Mouse (Mus musculus) testis, adult 10 weeks (tissue): Measurements from ENCODE around the gene Olfr742. TPM values are rescaled to one million over a fixed set of nuclear protein-coding genes. Genes with fewer than 3 reads are reported as not detected.

ENCODE experiments used
- polyA plus RNA-seq: library from polyadenylated mRNA; stranded (reverse); fragments of 350-450 nt; fragmentation: Illumina TruSeq; extraction: RNeasy Lipid Tissue Mini Kit (QIAGEN cat#74804); gene quantifications from one replicate; pipeline ENCODE4 v1.2.3, GENCODE M21; 2014; ENCODE audit warnings: low read depth, low replicate concordance

Gene Olfr742
- 0.08 TPM for polyA plus RNA-seq

DNA sequence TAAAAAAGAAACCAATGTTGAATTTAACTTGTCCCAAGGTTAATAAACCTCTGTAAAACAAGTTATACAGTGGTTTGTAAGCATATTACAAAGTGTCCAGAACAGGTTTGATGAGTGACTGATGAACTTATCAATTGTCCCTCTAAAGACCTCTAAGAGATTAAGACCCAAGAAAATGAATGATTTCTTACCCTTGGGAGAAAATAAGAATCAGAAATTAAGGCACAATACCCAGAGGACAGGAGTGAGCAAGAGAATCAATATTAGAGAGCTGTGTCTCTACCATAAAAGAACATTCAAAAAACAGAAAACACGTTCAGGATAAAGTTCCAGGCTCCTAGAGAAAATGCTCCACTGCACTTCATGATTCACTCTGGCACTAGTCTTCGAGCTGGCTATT is at the start of gene Olfr742:
Gene Olfr742, plus strand, starts transcription at position 301 of the 400 bp plus-strand sequence.

GRCm38 (mm10) chr14:50472438-50472837 is 31.0 kb upstream of the Olfr742 start, which contains the start of gene Olfr741:
Olfr741 (plus strand) TSS chr14:50472738.

DNA sequence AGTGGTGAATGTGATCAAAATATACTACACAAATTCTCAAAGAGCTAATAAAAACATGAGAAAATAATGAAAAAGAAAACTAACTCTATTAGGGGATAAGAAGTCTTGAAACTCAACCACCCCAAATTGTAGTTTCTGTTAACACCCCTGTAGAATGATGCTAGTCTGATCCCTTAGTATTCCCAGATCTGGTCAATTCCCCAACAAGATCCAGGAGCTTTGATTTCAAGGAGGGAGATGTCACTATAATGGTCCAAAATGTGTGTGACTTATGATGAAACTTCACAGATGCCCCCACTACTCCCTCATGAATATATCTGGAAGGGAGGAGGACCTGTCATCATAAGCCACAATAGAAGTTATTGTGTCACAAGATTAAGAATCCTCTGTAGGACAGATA is 18.1 kb downstream of the Olfr742 start, which contains the start of gene Olfr743:
Gene Olfr743, plus strand, starts transcription at position 301 of the 400 bp plus-strand sequence.

Other genes with a start within 250 kb of the Olfr742 start
- gene Olfr732, start 219.4 kb upstream of the Olfr742 start, polyA plus RNA-seq: 0.49 TPM
- 0.56 TPM for gene Olfr733, start 202.1 kb upstream of the Olfr742 start, polyA plus RNA-seq
- 0.56 TPM for gene Olfr734, start 176.8 kb upstream of the Olfr742 start, polyA plus RNA-seq
- 0.63 TPM for gene Olfr735, start 154.7 kb upstream of the Olfr742 start, polyA plus RNA-seq
- 0.10 TPM for gene Tlr11, start 145.7 kb upstream of the Olfr742 start, polyA plus RNA-seq
- 0.10 TPM for gene Olfr736, start 122.4 kb upstream of the Olfr742 start, polyA plus RNA-seq
- not detected for gene Olfr738, start 96.0 kb upstream of the Olfr742 start, polyA plus RNA-seq
- gene Olfr739, start 85.0 kb upstream of the Olfr742 start, polyA plus RNA-seq: not detected
- gene Olfr740, start 58.1 kb upstream of the Olfr742 start, polyA plus RNA-seq: not detected
- not detected for gene Olfr741, start 30.9 kb upstream of the Olfr742 start, polyA plus RNA-seq
- gene Olfr743, start 18.2 kb downstream of the Olfr742 start, polyA plus RNA-seq: 0.15 TPM
- gene Olfr744, start 111.3 kb downstream of the Olfr742 start, polyA plus RNA-seq: not detected
- not detected for gene Olfr745, start 135.8 kb downstream of the Olfr742 start, polyA plus RNA-seq
- not detected for gene Olfr746, start 143.5 kb downstream of the Olfr742 start, polyA plus RNA-seq
- gene Olfr747, start 189.6 kb downstream of the Olfr742 start, polyA plus RNA-seq: not detected
- not detected for gene Olfr748, start 203.8 kb downstream of the Olfr742 start, polyA plus RNA-seq
- gene Olfr749, start 241.5 kb downstream of the Olfr742 start, polyA plus RNA-seq: not detected